Mouse (Mus musculus): ENCODE measurements at regions not wholly inside any gene's neighbourhood (a gene's known extent, or its start where the extent isn't known, plus 50 kb on each side); places are given as distances from the start of the nearest gene placed in this dataset.

DNA sequence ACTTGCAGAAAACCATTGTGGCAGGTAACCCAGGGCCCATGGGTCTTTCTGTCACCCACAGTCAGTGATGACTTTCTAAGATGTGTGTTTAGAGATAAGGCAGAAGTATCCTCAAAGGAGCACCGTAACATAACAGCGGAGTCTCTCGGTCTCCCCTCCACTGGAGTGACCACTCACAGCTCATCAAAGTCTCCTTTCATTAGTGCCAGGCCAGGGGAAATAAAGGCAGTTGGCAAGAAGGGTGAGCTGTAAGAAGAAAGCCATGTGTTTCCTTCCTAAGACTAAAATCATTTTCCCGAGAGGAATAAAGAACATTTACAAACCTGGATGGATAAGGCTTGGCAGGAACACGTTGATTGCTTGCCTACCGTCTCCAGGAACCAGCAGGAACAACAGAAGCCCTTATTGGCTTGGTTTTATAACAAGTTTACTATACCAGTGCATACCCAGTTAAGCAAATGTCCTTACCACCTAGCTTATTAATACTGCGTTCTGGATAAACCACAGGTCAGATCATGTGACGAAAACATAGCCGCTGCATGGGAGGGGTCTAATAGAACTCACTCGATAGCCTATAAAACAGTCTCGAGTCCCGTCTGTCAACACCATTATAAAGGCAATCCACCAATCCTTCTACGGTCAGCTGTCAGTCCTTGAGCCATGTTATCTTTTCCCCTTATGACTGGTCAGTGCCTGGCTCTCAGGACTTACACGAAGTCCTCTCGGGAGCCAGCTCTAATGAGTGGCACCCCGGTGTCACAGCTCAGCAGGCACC is 235.3 kb upstream of the Nfe2l3 start:
- H3K4me3 ChIP-seq (ENCODE audit: low read depth, low read length): no peak overlapping the region
- DNase-seq (ENCODE audit: low spot score) (no peak), ATAC-seq (ENCODE audit: low read depth) (no peak)
- no peak overlapping the region for H3K27ac ChIP-seq (replicated peaks; ENCODE audit: low read depth, low read length)
- no peaks in the 10 kb centered on the region for H3K36me3 ChIP-seq (ENCODE audit: control insufficient read depth, insufficient read depth, low read length)
- WGBS: 76% methylated on average over 16 of the region's 16 CpGs
- H3K9ac ChIP-seq (ENCODE audit: low read depth, low read length): no peak overlapping the region
- no peaks in the 10 kb centered on the region for H3K9me3 ChIP-seq (ENCODE audit: control insufficient read depth, low read length)
- H3K4me1 ChIP-seq (ENCODE audit: control insufficient read depth, insufficient read depth, low read length): no peaks in the 10 kb centered on the region
- peaks cover 30% of the 10 kb centered on the region for H3K27me3 ChIP-seq (replicated peaks; ENCODE audit: control insufficient read depth, insufficient read depth, low read length)
- no peak overlapping the region for H3K4me2 ChIP-seq (ENCODE audit: low read depth, low read length)

DNA sequence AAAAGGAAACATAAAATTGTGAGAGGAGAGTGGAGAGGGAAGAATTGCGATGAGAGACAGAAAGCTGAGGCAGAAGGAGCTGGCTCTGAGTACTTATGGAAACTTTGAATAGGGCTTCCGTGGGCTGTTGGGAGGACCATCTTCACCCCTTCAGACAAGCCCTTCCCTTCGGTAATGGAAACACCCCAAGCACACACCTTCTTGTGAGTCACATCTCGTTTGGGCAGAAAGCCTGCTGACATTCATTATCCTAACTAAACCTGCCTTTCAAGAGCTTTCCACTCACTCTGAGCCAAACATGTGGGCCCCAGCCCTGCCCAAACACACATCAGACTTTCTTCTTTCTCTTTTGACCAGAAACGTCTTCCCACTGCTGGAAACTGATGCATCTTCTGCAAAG is 232.3 kb upstream of the Nfe2l3 start:
- Histone ChIP-seq H3K27ac (replicated peaks; ENCODE audit: low read depth, low read length) (no peak overlapping the region), H3K9me3 (ENCODE audit: control insufficient read depth, low read length) (no peaks in the 10 kb centered on the region), H3K27me3 (replicated peaks; ENCODE audit: control insufficient read depth, insufficient read depth, low read length) (0 out of 2 replicates have a peak, but pooled peaks cover 2% of the 10 kb centered on the region), H3K36me3 (ENCODE audit: control insufficient read depth, insufficient read depth, low read length) (no peaks in the 10 kb centered on the region), H3K9ac (ENCODE audit: low read depth, low read length) (no peak overlapping the region), H3K4me2 (ENCODE audit: low read depth, low read length) (no peak overlapping the region), H3K4me3 (ENCODE audit: low read depth, low read length) (no peak overlapping the region), H3K4me1 (ENCODE audit: control insufficient read depth, insufficient read depth, low read length) (no peaks in the 10 kb centered on the region)
- ATAC-seq (ENCODE audit: low read depth) (no peak), DNase-seq (ENCODE audit: low spot score) (peak; percentile 72)
- 58% methylated on average over 5 of the region's 5 CpGs for WGBS

DNA sequence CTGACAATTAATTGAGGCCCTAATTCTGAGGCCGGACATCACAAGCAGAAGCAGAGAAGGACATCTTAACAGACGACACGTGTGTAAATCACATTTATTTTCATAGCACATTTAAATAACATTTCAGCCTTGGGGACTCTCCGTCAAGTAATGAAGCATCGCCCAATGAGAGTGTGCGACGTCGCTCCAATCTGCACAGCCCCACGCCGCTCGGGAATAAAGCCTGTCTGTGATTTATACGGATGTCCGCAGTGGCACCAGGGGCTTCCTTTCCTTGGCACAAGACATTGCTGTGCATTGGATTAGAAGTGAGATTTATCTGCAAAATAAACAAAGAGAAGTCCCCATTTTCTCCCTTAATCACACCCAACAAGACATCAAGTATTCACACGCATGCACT is 231.6 kb upstream of the Nfe2l3 start:
- H3K9ac ChIP-seq (ENCODE audit: low read depth, low read length): no peak overlapping the region
- H3K27ac ChIP-seq (replicated peaks; ENCODE audit: low read depth, low read length): no peak overlapping the region
- H3K4me1 ChIP-seq (ENCODE audit: control insufficient read depth, insufficient read depth, low read length): no peaks in the 10 kb centered on the region
- DNase-seq (ENCODE audit: low spot score) (no peak), ATAC-seq (ENCODE audit: low read depth) (no peak)
- H3K4me3 ChIP-seq (ENCODE audit: low read depth, low read length): no peak overlapping the region
- H3K9me3 ChIP-seq (ENCODE audit: control insufficient read depth, low read length): no peaks in the 10 kb centered on the region
- H3K36me3 ChIP-seq (ENCODE audit: control insufficient read depth, insufficient read depth, low read length): no peaks in the 10 kb centered on the region
- H3K4me2 ChIP-seq (ENCODE audit: low read depth, low read length): no peak overlapping the region
- WGBS: 84% methylated on average over 14 of the region's 14 CpGs
- 0 out of 2 replicates have a peak, but pooled peaks cover 4% of the 10 kb centered on the region for H3K27me3 ChIP-seq (replicated peaks; ENCODE audit: control insufficient read depth, insufficient read depth, low read length)

DNA sequence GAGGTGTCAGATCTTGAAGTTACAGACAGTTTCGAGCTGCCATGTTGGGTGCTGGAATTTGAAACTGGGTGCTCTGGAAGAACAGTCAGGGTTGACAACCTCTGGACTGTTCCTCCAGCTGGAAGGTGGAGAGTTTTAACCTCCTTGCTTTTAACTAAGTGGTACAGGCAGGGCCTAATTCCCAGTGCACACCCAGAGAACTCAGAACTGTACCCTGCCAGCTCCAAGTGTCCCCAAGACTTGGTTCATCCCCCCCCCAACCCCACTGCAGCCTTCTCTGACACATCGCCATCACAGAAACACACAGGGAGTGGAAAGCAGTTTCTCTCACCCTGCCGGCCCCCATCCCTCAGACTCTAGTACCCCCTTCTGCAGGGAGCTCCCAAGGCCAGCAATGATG is 228.2 kb upstream of the Nfe2l3 start:
- H3K27me3 ChIP-seq (replicated peaks; ENCODE audit: control insufficient read depth, insufficient read depth, low read length): peaks cover 21% of the 10 kb centered on the region
- H3K9ac ChIP-seq (ENCODE audit: low read depth, low read length): no peak overlapping the region
- peaks cover 5% of the 10 kb centered on the region for H3K4me1 ChIP-seq (ENCODE audit: control insufficient read depth, insufficient read depth, low read length)
- ATAC-seq (ENCODE audit: low read depth) (no peak), DNase-seq (ENCODE audit: low spot score) (no peak)
- H3K36me3 ChIP-seq (ENCODE audit: control insufficient read depth, insufficient read depth, low read length): no peaks in the 10 kb centered on the region
- H3K9me3 ChIP-seq (ENCODE audit: control insufficient read depth, low read length): no peaks in the 10 kb centered on the region
- H3K4me2 ChIP-seq (ENCODE audit: low read depth, low read length): no peak overlapping the region
- H3K27ac ChIP-seq (replicated peaks; ENCODE audit: low read depth, low read length): no peak overlapping the region
- H3K4me3 ChIP-seq (ENCODE audit: low read depth, low read length): no peak overlapping the region
- WGBS: 71% methylated on average over 3 of the region's 3 CpGs

DNA sequence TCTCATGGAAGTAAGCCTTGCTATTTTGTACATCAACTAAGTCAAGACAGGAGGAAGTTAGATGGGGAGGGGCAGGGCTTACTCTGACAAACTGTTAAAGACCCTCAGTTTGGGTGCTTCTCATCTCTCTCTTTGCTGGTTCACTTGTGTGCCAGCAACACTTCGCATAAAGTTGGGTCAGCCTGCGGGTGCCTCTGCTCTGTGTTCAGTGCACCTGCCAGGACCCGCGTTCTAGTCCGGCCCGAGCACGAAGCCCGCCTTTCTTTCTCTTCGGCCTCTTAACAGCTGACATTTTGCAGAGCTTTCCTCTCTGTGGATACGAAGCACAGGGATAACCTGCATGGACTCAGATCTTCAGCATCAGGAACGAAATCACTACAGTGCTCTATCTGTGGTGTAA is 227.1 kb upstream of the Nfe2l3 start:
- H3K9me3 ChIP-seq (ENCODE audit: control insufficient read depth, low read length): no peaks in the 10 kb centered on the region
- DNase-seq (ENCODE audit: low spot score): no peak
- no peak overlapping the region for H3K9ac ChIP-seq (ENCODE audit: low read depth, low read length)

DNA sequence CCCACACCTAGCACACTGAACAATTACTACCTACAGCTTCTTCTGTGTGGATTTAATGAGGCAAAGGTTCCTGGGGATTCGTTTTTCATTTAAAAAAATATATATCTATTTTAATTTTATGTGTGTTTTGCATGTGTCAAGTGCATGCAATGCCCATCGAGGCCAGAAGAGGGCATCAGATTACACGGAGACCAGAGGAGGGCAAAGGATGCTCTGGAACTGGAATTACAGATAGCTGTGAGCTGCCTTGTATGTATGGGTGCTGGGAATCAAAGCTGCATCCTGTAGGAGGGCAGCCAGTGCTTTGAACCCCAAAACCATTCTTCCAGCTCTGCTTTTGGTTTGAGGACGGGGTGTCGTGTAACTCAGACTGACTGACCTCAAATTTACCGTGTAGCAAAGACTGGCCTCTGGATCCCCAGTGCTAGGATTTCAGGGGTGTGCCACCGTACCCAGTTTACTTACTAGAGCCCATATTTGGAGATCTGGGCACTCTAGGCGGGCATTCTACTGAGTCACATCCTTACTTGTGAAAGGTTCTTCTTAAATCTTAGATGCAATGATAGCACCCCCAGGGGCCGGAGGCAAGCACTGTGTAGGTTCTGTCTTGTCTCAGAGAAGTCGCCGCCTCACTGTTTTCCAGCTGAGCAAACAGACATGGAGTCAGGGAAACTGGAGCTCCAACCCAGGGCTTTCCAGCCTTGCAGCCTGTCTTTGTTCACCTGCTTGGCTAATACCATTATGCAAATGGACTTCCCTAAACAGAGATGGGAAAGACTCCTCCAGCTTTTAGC is 225.6 kb upstream of the Nfe2l3 start:
- WGBS: 7% methylated on average over 11 of the region's 11 CpGs
- Histone ChIP-seq H3K27me3 (replicated peaks; ENCODE audit: control insufficient read depth, insufficient read depth, low read length) (peaks cover 21% of the 10 kb centered on the region), H3K36me3 (ENCODE audit: control insufficient read depth, insufficient read depth, low read length) (no peaks in the 10 kb centered on the region), H3K27ac (replicated peaks; ENCODE audit: low read depth, low read length) (no peak overlapping the region), H3K4me3 (ENCODE audit: low read depth, low read length) (no peak overlapping the region), H3K9me3 (ENCODE audit: control insufficient read depth, low read length) (no peaks in the 10 kb centered on the region), H3K9ac (ENCODE audit: low read depth, low read length) (no peak overlapping the region), H3K4me2 (ENCODE audit: low read depth, low read length) (no peak overlapping the region), H3K4me1 (ENCODE audit: control insufficient read depth, insufficient read depth, low read length) (peaks cover 9% of the 10 kb centered on the region)
- 0 out of 2 replicates have a peak, but pooled peaks have one; percentile 2 for ATAC-seq (ENCODE audit: low read depth)
- no peak for DNase-seq (ENCODE audit: low spot score)

More for the DNA sequence above, 227.1 kb upstream of the Nfe2l3 start:
- H3K4me3 ChIP-seq (ENCODE audit: low read depth, low read length): no peak overlapping the region
- ATAC-seq (ENCODE audit: low read depth): no peak
- H3K27ac ChIP-seq (replicated peaks; ENCODE audit: low read depth, low read length): no peak overlapping the region
- peaks cover 5% of the 10 kb centered on the region for H3K4me1 ChIP-seq (ENCODE audit: control insufficient read depth, insufficient read depth, low read length)
- H3K27me3 ChIP-seq (replicated peaks; ENCODE audit: control insufficient read depth, insufficient read depth, low read length): peaks cover 21% of the 10 kb centered on the region
- H3K36me3 ChIP-seq (ENCODE audit: control insufficient read depth, insufficient read depth, low read length): no peaks in the 10 kb centered on the region
- H3K4me2 ChIP-seq (ENCODE audit: low read depth, low read length): no peak overlapping the region
- WGBS: 83% methylated on average over 11 of the region's 11 CpGs

DNA sequence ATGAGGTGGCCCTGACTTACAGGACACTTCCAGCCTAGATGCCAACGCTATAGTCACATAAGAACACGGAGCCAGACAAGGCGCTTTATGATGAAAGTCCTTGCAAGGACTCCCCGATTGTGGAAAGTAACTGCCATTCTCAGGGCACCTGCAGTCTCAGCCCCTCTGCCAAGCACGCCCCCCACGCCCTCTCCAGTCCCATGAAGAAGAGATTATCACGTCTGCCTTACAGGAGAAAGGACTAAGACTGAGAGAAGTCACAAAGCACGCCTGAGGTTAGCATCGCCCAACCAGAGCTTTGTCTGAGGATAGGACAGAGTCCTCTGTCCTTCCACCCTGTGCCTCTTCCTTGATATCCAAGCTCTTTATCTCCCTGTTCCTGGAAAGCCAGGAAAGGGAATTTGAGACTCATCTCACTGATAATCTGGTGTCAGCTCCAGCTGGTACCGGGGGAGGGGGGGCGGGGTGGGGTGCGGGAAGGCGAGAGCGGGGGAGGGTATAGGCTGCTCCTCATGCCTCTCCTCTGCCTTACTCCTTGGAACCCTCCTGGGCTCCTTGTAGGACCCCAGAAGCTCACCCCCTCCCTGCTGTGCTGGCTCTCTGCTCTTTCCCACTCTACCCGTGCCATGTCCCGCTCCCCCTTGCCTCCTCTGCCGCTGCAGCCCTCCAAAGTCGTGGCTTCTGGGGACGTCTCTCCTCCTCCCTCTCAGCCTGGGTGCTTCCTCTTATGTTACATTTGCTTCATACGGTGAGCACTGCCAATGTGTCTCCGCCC is 224.7 kb upstream of the Nfe2l3 start:
- no peaks in the 10 kb centered on the region for H3K9me3 ChIP-seq (ENCODE audit: control insufficient read depth, low read length)
- H3K4me2 ChIP-seq (ENCODE audit: low read depth, low read length): peak overlapping the region; percentile 46
- no peak for DNase-seq (ENCODE audit: low spot score)
- H3K4me3 ChIP-seq (ENCODE audit: low read depth, low read length): peak overlapping the region; percentile 10; the same call in 1 of the 2 replicates
- no peak overlapping the region for H3K27ac ChIP-seq (replicated peaks; ENCODE audit: low read depth, low read length)
- peaks cover 11% of the 10 kb centered on the region for H3K4me1 ChIP-seq (ENCODE audit: control insufficient read depth, insufficient read depth, low read length)
- WGBS: 5% methylated on average over 21 of the region's 21 CpGs
- H3K36me3 ChIP-seq (ENCODE audit: control insufficient read depth, insufficient read depth, low read length): no peaks in the 10 kb centered on the region
- peaks cover 21% of the 10 kb centered on the region for H3K27me3 ChIP-seq (replicated peaks; ENCODE audit: control insufficient read depth, insufficient read depth, low read length)
- no peak for ATAC-seq (ENCODE audit: low read depth)
- peak overlapping the region; percentile 48 for H3K9ac ChIP-seq (ENCODE audit: low read depth, low read length)

DNA sequence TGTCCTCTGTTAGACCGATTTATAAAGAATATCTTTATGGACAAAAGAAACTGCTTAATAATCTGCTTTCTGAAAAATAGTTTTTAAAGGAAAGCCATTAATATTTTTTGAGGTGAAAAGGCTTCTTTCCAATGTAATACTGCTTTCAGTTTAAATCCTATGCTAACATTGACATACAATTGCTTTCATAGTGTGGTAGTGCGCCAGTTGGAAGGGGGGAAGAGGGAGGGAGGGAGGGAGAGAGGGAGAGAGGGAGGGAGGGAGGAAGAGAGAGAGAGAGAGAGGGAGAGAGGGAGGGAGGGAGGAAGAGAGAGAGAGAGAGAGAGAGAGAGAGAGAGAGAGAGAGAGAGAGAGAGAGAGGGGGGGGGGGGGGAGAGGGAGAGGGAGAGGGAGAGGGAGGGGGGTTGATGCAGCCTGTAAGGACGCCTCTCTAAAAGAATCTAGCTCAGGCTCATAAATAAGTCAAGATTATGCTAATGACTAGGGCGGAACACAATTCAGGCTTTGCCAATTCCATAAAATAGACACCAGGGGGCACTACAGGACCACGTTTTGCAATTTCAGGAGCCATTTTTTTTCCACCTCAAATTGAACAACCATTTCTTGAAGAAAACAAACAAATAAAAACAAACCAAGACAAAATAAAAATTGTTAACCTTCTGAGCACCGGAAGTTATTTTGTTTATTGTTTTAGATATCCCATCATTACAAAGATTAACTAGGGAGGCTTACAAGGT is 223.6 kb upstream of the Nfe2l3 start:
- Histone ChIP-seq H3K4me3 (ENCODE audit: low read depth, low read length) (no peak overlapping the region), H3K9me3 (ENCODE audit: control insufficient read depth, low read length) (no peaks in the 10 kb centered on the region), H3K27me3 (replicated peaks; ENCODE audit: control insufficient read depth, insufficient read depth, low read length) (peaks cover 21% of the 10 kb centered on the region), H3K27ac (replicated peaks; ENCODE audit: low read depth, low read length) (no peak overlapping the region), H3K9ac (ENCODE audit: low read depth, low read length) (no peak overlapping the region), H3K36me3 (ENCODE audit: control insufficient read depth, insufficient read depth, low read length) (no peaks in the 10 kb centered on the region), H3K4me1 (ENCODE audit: control insufficient read depth, insufficient read depth, low read length) (peaks cover 18% of the 10 kb centered on the region), H3K4me2 (ENCODE audit: low read depth, low read length) (no peak overlapping the region)
- DNase-seq (ENCODE audit: low spot score) (peak; percentile 85), ATAC-seq (ENCODE audit: low read depth) (no peak)
- WGBS: 2% methylated on average over 6 of the region's 6 CpGs
